Mouse (Mus musculus) E14TG2a.4 (cell line): ENCODE results near the gene Ckm.

ENCODE experiments used
- CTCF ChIP-seq: conservative IDR thresholded peaks from 2 replicates; pipeline ENCODE4 v1.5.1; 2014; ENCODE audit warnings: low read length
- NANOG ChIP-seq: IDR thresholded peaks from 2 replicates; pipeline ENCODE4 v1.6.1; 2014; ENCODE audit warnings: borderline replicate concordance, low read length, mixed read lengths
- POU5F1 ChIP-seq: IDR thresholded peaks from 2 replicates; pipeline ENCODE4 v1.6.1; 2014; ENCODE audit warnings: low read length, borderline replicate concordance

- no peak for TF ChIP-seq CTCF
- no peak for TF ChIP-seq NANOG
- no peak for TF ChIP-seq POU5F1
These were observed 54.7 kb downstream of the Ckm start for GRCm38 (mm10) chr7:19459144-19459870.
